Mouse (Mus musculus) CH12.LX (cell line): Measurements from ENCODE around the gene Sec24d. TPM values are rescaled to one million over a fixed set of nuclear protein-coding genes. Genes with fewer than 3 reads are reported as not detected.

Experiments used
- DNase-seq: peaks from one replicate; pipeline ENCODE4 v3.0.0-alpha.2; 2013; ENCODE audit errors: extremely low read depth
- H3K27ac ChIP-seq: 2 replicates; pipeline ENCODE4 v1.5.1; 2012; ENCODE audit warnings: low read depth, mild to moderate bottlenecking, control low read depth, moderate library complexity; ENCODE audit not compliant: insufficient read depth
- H3K27me3 ChIP-seq: replicated peaks from 2 replicates; pipeline ENCODE3; 2012; ENCODE audit warnings: inconsistent platforms
- H3K36me3 ChIP-seq, 2 experiments: replicated peaks in 1 of 2; 2 replicates each; pipeline versions ENCODE3 to v1.6.1; 2012; ENCODE audit warnings: inconsistent platforms in 1 of 2, low read length in 1 of 2, mild to moderate bottlenecking in 1 of 2, mixed read lengths in 1 of 2, moderate library complexity in 1 of 2; ENCODE audit not compliant: control insufficient read depth in 1 of 2, insufficient read depth in 1 of 2
- H3K4me1 ChIP-seq, 2 experiments: 2 replicates each; pipeline ENCODE4 v1.6.1; 2012; ENCODE audit warnings: inconsistent platforms in 1 of 2, moderate library complexity in 1 of 2; ENCODE audit not compliant: insufficient read depth in 2 of 2, control insufficient read depth in 1 of 2
- H3K4me2 ChIP-seq: 2 replicates; pipeline ENCODE4 v1.6.1; 2012; ENCODE audit warnings: low read depth, mild to moderate bottlenecking, control low read depth; ENCODE audit not compliant: poor library complexity, insufficient read depth, severe bottlenecking
- H3K4me3 ChIP-seq, 3 experiments: fragments of 150-350 bp in 1 of 3; sonication (generic) in 1 of 3; replicated peaks in 1 of 3; 2 replicates each; pipeline versions ENCODE3 to v1.5.1; 2011 to 2012; ENCODE audit warnings: low read depth in 2 of 3, low read length in 2 of 3, mild to moderate bottlenecking in 2 of 3, moderate library complexity in 2 of 3, control low read depth in 1 of 3, improper control_type of control experiment in 1 of 3, inconsistent platforms in 1 of 3, mixed read lengths in 1 of 3; ENCODE audit not compliant: poor library complexity in 1 of 3
- H3K79me2 ChIP-seq: replicated peaks from 2 replicates; pipeline ENCODE4 v1.6.1; 2012; ENCODE audit warnings: mild to moderate bottlenecking, moderate library complexity; ENCODE audit not compliant: control insufficient read depth, poor library complexity, insufficient read depth, severe bottlenecking; ENCODE audit errors: extremely low read depth
- H3K9ac ChIP-seq: 2 replicates; pipeline ENCODE4 v1.6.1; 2012; ENCODE audit warnings: low read depth, mild to moderate bottlenecking, control low read depth, moderate library complexity; ENCODE audit not compliant: insufficient read depth
- H3K9me3 ChIP-seq: replicated peaks from 2 replicates; pipeline ENCODE3; 2012; ENCODE audit warnings: low read length, inconsistent platforms, mixed read lengths
- BHLHE40 ChIP-seq: IDR thresholded peaks from 2 replicates; pipeline ENCODE4 v1.6.1; 2011; ENCODE audit warnings: mild to moderate bottlenecking, low read depth, low read length, improper control_type of control experiment
- ELF1 ChIP-seq: IDR thresholded peaks from 2 replicates; pipeline ENCODE4 v1.6.1; 2014; ENCODE audit warnings: low read depth, mild to moderate bottlenecking, inconsistent platforms, low read length, improper control_type of control experiment
- EP300 ChIP-seq: IDR thresholded peaks from 2 replicates; pipeline ENCODE4 v1.6.1; 2011; ENCODE audit warnings: low read length, improper control_type of control experiment
- ETS1 ChIP-seq: conservative IDR thresholded peaks from 2 replicates; pipeline ENCODE4 v1.6.1; 2012; ENCODE audit warnings: low read depth, mild to moderate bottlenecking, inconsistent platforms, low read length, improper control_type of control experiment, moderate library complexity
- GABPA ChIP-seq: IDR thresholded peaks from 2 replicates; pipeline ENCODE4 v1.6.1; 2012; ENCODE audit warnings: low read depth, low read length, improper control_type of control experiment, inconsistent platforms; ENCODE audit not compliant: insufficient replicate concordance
- HCFC1 ChIP-seq: IDR thresholded peaks from 2 replicates; pipeline ENCODE4 v1.6.1; 2012; ENCODE audit warnings: low read depth, mild to moderate bottlenecking, inconsistent platforms, low read length, improper control_type of control experiment
- IRF4 ChIP-seq: IDR thresholded peaks from 2 replicates; pipeline ENCODE4 v1.6.1; 2014; ENCODE audit warnings: low read depth, mild to moderate bottlenecking, inconsistent platforms, low read length, improper control_type of control experiment
- JUN ChIP-seq: IDR thresholded peaks from 2 replicates; pipeline ENCODE4 v1.6.1; 2011; ENCODE audit warnings: low read depth, mild to moderate bottlenecking, low read length, improper control_type of control experiment, moderate library complexity; ENCODE audit not compliant: insufficient read depth
- MAZ ChIP-seq: IDR thresholded peaks from 2 replicates; pipeline ENCODE4 v1.6.1; 2012; ENCODE audit warnings: low read depth, mild to moderate bottlenecking, inconsistent platforms, low read length, improper control_type of control experiment, moderate library complexity
- PAX5 ChIP-seq: IDR thresholded peaks from 2 replicates; pipeline ENCODE4 v1.6.1; 2012; ENCODE audit warnings: low read length, inconsistent platforms, mixed read lengths
- RAD21 ChIP-seq: IDR thresholded peaks from 2 replicates; pipeline ENCODE4 v1.6.1; 2011; ENCODE audit warnings: low read depth, mild to moderate bottlenecking, low read length, improper control_type of control experiment, moderate library complexity
- RCOR1 ChIP-seq: conservative IDR thresholded peaks from 2 replicates; pipeline ENCODE4 v1.6.1; 2012; ENCODE audit warnings: low read depth, mild to moderate bottlenecking, inconsistent platforms, low read length, improper control_type of control experiment
- ZKSCAN1 ChIP-seq: IDR thresholded peaks from 2 replicates; pipeline ENCODE4 v1.6.1; 2012; ENCODE audit warnings: low read depth, inconsistent platforms, low read length, improper control_type of control experiment, borderline replicate concordance
- ZMIZ1 ChIP-seq: IDR thresholded peaks from 2 replicates; pipeline ENCODE4 v1.6.1; 2012; ENCODE audit warnings: low read depth, mild to moderate bottlenecking, inconsistent platforms, low read length, improper control_type of control experiment
- ZNF384 ChIP-seq: IDR thresholded peaks from 2 replicates; pipeline ENCODE4 v1.6.1; 2012; ENCODE audit warnings: low read depth, low read length, improper control_type of control experiment, inconsistent platforms
- dilution Hi-C: fragments of 300-500 bp; cut with MboI; formaldehyde crosslinking; loops from 2 replicates; pipeline ENCODE4 v1.14.3; 2020; ENCODE audit warnings: low sequenced_read_pairs; ENCODE audit not compliant: extremely low pct_unique_long_range_greater_than_20kb, extremely low pct_ligation_motif_present
- in situ Hi-C: fragments of 300-500 bp; cut with MboI; formaldehyde crosslinking; loops from 3 replicates; pipeline ENCODE4 v1.14.3; 2019; ENCODE audit warnings: low sequenced_read_pairs, low pct_ligation_motif_present, low pct_unique_long_range_greater_than_20kb, mixed read lengths
- polyA plus RNA-seq: library from polyadenylated mRNA; unstranded; fragments of >175 nt; gene quantifications from 2 replicates; pipeline ENCODE4 v1.2.1, GENCODE M21; 2012; ENCODE audit warnings: low read depth; ENCODE audit not compliant: insufficient read length
- total RNA-seq, 2 experiments: library from RNA; depleted of rRNA; stranded (reverse); fragments of 300-350 nt in 1 of 2; fragments of >200 nt in 1 of 2; gene quantifications; 2 replicates each; pipeline ENCODE4 v1.2.3; 2012 to 2014

Sec24d gene
- total and polyA plus RNA-seq, 3 experiments = 33.1 to 51.4 (median 45.8) TPM

- no peak for TF ChIP-seq ELF1
- no peak for TF ChIP-seq GABPA
- TF ChIP-seq ETS1 = no peak
- TF ChIP-seq RCOR1 = no peak
- no peak for TF ChIP-seq JUN
- no peak for TF ChIP-seq ZNF384
Measured at GRCm38 (mm10) chr3:123322147-123322546, 54.9 kb downstream of the Sec24d start (continued).

GRCm38 (mm10) chr3:123324326-123324725, 57.1 kb downstream of the Sec24d start:
- Histone ChIP-seq H3K27ac (no peak overlapping the region), H3K27me3 (no peaks in the 10 kb centered on the region), H3K36me3 (peaks cover 20 to 48% of the 10 kb centered on the region in 2 experiments), H3K4me2 (no peak overlapping the region), H3K9ac (no peak overlapping the region), H3K4me1 (peaks cover 6 to 32% of the 10 kb centered on the region in 2 experiments), H3K9me3 (no peaks in the 10 kb centered on the region), H3K4me3 (no peak overlapping the region), H3K79me2 (no peaks in the 10 kb centered on the region; the same call in 1 of the 2 replicates)
- TF ChIP-seq ZKSCAN1 = no peak
- no peak for TF ChIP-seq EP300
- TF ChIP-seq JUN = no peak
- TF ChIP-seq HCFC1 = no peak
- dilution Hi-C loops = no loop called here
- DNase-seq = no peak
- in situ Hi-C loops = loop anchor here (5.0 to 10.0 kb wide), 2 partner anchors 90 to 152 kb away; partner anchors contain the start of gene Synpo2

GRCm38 (mm10) chr3:123329251-123329650, 62.0 kb downstream of the Sec24d start:
- in situ Hi-C loops = loop anchor here (10.0 kb wide), 1 partner anchor 94 kb away; the partner anchor contains the start of gene Synpo2
- Histone ChIP-seq H3K4me2 (peak overlapping the region; percentile 34), H3K27me3 (no peaks in the 10 kb centered on the region), H3K4me3 (no peak overlapping the region), H3K27ac (peak overlapping the region; percentile 11; the same call in 1 of the 2 replicates), H3K36me3 (peaks cover 14 to 38% of the 10 kb centered on the region in 2 experiments), H3K4me1 (peaks cover 13 to 40% of the 10 kb centered on the region in 2 experiments), H3K79me2 (peaks cover 4% of the 10 kb centered on the region; the same call in 1 of the 2 replicates), H3K9ac (no peak overlapping the region), H3K9me3 (no peaks in the 10 kb centered on the region)
- dilution Hi-C loops = no loop called here
- DNase-seq = peak; percentile 54
- TF ChIP-seq ETS1 = 0 out of 2 replicates have a peak, but pooled peaks have one; percentile 25
- TF ChIP-seq ZNF384 = no peak; the same call in 1 of the 2 replicates

- Histone ChIP-seq H3K79me2 (peaks cover 6% of the 10 kb centered on the region; the same call in 1 of the 2 replicates), H3K4me2 (no peak overlapping the region), H3K9ac (no peak overlapping the region), H3K27ac (no peak overlapping the region), H3K4me1 (peaks cover 15 to 48% of the 10 kb centered on the region in 2 experiments), H3K27me3 (no peaks in the 10 kb centered on the region), H3K36me3 (peaks cover 17 to 37% of the 10 kb centered on the region in 2 experiments), H3K4me3 (no peak overlapping the region), H3K9me3 (no peaks in the 10 kb centered on the region)
- in situ Hi-C loops (no loop called here), dilution Hi-C loops (no loop called here)
- DNase-seq = no peak
- TF ChIP-seq BHLHE40 (no peak), PAX5 (no peak), MAZ (no peak), IRF4 (no peak), RAD21 (no peak), ZMIZ1 (no peak)
Measured at GRCm38 (mm10) chr3:123330221-123330620, 63.0 kb downstream of the Sec24d start.
